Mouse (Mus musculus) brain, embryonic 14.5 days (tissue): Measurements from ENCODE around the gene Ttc38.

Experiments used
- CTCF ChIP-seq: fragments of 200-500 bp; IDR thresholded peaks from 2 replicates; pipeline ENCODE4 v1.5.1; 2012; ENCODE audit warnings: inconsistent platforms, mild to moderate bottlenecking, moderate library complexity, borderline replicate concordance; ENCODE audit not compliant: insufficient read depth, insufficient read length; ENCODE audit errors: extremely low read depth
- POLR2A ChIP-seq: fragments of 200-500 bp; IDR thresholded peaks from 2 replicates; pipeline ENCODE4 v1.6.1; 2012; ENCODE audit warnings: mild to moderate bottlenecking, inconsistent platforms, borderline replicate concordance; ENCODE audit not compliant: poor library complexity, insufficient read depth, insufficient read length, severe bottlenecking; ENCODE audit errors: extremely low read depth

- TF ChIP-seq CTCF (no peak), POLR2A (no peak)
These were observed 47.8 kb upstream of the Ttc38 start for GRCm38 (mm10) chr15:85784341-85784740.
